Mouse (Mus musculus) hindlimb bud, embryonic 11.5 days (tissue): ENCODE measurements around the gene Xrcc6.
A peak's percentile ranks its signal among the peaks of the same experiment; 100 is the strongest.

Experiments used
- DNase-seq: peaks from one replicate; pipeline ENCODE4 v3.0.0-alpha.2; 2012; ENCODE audit warnings: low read depth, low spot score; ENCODE audit errors: extremely low spot score

Gene Xrcc6

DNA sequence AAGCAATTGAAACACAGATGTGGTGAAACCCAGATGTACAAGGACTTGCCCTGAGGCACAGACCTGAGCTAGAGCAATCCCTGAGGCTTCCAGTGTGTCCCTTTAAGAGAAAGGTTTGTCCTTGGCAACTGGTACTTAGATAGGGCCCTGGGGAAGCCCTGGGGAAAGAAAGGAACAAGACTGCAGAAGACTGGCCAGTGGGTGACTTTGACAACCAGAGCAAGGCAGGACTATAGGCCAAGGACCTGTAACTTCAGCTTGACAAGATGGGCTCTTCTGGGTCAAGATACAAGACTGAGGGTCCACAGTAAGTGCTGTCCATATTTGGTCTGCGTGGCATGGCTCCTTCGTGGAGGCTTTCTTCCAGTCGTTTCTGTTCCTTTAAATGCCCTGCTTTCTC, at the start of gene Xrcc6:
Gene Xrcc6, plus strand, starts transcription at position 190 of the 400 bp plus-strand sequence.
- DNase-seq = no peak

DNA sequence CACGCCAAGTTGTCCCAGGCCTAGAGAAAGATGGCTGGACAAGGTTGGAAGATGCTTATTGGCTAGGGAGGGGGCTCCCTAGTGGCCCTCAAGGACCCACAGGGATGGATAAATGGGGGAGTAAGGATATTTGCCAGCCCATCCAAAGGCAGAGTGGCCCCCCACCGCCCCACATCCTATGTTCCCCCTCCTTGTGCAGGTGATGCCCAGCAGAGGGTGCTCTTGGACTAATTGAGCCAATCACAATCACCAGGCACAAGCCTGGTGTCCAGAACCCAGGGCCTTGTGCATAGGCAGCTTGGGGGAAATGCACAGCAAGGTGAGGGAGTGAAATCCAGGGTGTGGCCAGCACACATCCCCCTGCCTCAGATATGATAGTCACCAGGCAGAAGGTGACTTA, 49.4 kb upstream of the Xrcc6 start:
- no peak for DNase-seq

DNA sequence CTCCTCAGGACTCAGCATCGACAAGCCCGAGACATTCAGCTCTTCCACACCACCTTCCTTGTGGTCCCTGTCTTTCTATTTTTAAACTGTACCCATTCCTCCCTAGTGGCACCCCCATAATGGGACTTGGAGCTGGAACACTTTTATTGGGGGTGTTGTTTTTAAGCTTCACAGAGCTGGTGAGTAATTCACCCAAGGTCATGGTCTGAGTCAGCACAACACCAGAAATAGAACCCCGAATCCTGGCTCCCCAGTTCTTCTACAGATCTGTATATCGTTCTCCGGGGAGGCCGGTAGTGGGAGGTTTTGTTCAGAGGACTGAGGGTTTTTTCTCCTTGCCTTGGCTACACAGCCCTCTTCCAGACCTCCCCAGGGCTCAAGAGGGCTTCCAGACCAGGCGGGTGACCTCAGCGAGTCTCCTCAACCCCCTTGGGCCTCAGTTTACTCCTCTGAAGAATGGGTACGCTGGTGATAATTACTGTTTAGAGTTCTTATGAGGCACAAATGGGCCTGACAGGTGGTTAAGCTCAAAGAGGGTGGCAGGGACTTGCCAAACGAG, 48.4 kb upstream of the Xrcc6 start:
- no peak for DNase-seq

DNA sequence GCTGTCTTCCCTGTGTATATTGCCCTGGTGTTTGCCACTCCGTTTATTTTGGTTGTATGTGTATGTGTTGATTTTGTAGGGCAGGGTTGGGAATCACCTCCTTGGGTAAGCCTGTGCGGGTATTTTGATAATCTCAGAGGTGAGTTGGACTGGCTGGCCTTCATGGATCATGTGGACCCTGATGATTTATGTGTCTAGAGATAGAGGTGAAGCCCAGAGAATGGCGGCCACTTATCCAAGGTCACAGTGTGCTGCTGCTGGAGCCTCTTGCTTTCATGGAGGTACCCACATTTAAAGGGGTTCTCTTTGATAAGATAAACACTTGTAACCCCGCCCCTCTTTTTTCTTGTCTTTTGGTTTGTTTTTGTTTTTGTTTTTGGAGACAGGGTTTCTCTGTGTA, 47.9 kb upstream of the Xrcc6 start:
- no peak for DNase-seq

DNA sequence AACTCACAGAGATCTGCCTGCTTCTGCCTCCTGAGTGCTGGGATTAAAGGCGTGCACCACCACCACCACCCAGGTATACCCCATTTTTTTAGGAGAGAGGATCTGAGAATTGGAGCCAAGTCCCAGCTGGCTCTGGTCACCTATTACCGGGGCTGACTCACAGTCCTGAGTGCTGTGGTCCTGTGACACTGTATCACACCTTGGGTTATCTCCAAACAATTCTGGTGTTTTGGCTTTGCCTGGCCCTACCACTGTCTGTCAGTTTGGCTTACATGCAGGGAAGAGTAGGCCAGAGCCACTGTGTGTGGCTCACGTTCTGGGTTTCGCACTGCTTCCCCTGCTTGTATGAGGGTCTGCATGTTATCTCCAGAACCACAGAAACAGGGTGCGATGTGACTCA, 47.4 kb upstream of the Xrcc6 start:
- no peak for DNase-seq

DNA sequence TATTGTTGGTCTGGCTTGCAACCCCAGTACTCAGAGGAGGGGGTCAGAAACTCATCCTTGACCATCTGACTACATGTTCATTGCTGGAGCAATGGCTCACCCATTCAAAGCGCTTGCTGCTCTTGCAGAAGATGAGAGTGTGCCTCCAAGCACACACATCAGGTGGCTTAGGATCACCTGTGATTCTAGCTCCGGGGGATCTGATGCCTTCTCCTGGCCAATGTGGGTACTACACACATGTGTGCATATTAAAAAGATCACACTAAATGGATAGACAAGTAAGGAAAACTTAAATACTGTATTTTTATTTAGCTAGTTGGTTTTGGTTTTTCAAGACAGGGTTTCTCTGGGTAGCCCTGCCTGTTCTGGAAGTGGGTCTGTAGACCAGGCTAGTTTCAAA, 46.6 kb upstream of the Xrcc6 start:
- DNase-seq = no peak

DNA sequence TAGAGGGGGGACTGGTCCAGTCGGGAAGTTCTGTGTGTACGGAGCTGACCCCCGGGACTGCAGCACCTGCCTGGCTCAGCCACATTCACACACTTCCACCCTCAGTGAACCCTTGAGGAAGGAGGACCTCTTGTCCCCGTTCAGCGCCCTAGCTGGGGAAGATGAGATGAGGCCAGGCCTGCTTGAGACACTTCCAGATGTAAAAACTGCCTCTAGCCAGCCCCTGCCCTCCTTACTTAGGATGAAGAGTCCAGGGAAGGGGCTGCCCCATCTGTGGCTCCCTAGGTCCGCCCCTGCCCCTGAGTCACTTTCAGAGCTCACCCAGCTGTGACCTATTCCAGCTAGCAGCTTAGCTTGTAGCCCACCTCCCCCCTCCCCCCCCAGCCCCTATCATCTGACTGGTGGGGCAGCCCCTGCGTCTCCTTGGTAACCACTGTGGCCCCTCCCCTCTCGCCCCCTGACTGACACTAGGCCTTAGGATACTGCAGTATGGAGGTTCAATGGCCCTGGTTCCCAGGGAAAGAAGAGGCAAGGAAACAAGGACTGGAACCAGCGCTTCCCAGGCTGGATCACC, 44.4 kb upstream of the Xrcc6 start:
- DNase-seq = no peak

DNA sequence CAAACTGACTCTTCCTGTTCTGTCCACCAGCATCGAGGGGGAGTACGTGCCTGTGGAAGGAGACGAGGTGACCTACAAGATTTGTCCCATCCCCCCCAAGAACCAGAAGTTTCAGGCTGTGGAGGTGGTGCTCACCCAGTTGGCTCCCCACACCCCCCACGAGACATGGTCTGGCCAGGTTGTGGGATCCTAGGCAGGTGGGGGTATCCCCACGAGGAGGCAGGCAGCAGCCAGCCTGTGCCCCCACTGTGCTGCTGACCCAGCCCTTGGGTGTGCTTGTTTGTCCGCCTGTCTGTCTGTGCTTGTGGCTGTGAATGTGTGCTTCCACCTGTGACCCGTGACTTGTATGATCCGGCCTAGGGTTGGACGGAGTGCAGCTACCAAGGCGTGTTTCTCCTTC, 38.6 kb upstream of the Xrcc6 start:
- no peak for DNase-seq

DNA sequence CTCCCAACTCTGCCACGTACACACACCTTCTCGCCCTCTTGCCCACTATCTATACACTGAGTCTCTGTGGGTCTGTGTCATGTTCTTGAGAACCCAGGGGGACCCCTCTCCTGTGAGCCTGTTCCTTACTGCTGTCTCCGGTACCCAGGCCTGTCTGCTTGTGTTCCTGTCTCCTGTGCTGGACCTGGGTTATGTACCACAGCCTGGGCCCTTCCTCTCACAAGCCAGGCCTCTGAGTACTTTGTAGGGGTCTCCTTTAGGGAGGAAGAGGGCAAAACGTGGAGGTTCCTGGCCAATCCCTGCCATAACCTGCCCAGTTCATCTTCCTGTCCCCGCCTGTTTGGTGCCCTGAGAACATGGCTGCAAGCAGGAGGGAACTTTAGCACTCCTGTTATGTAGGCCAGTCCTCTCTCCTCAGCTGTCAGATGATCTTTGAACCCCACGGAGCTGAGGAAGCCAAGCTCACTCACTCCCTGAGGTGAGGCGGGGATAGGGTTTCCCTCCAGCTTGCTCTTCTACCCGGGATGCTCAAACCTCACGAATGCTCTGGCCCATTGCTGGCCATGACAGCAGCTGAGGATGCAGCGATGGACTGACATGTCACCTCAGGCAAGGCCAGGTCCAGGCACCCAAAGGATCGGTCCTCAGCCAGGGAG, 38.0 kb upstream of the Xrcc6 start:
- DNase-seq = no peak

DNA sequence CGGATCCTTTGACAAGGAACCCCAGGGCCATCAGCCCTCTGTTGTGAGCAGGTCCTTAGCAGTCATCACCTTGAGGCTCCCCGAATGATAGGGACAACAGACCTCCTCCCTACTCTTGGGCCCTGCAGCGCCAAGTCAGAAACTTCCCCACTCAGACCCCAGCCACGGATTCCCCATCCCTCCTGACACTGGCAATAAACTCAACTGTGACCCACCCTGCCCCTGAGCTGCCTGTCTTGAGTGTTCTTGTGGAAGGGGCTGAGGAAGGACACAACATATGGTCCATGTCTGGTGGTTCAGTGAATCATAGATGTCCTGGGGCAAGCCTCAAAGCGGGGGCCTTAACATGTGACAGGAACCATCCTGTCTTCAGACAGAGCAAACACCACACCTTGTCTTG, 36.9 kb upstream of the Xrcc6 start:
- no peak for DNase-seq

DNA sequence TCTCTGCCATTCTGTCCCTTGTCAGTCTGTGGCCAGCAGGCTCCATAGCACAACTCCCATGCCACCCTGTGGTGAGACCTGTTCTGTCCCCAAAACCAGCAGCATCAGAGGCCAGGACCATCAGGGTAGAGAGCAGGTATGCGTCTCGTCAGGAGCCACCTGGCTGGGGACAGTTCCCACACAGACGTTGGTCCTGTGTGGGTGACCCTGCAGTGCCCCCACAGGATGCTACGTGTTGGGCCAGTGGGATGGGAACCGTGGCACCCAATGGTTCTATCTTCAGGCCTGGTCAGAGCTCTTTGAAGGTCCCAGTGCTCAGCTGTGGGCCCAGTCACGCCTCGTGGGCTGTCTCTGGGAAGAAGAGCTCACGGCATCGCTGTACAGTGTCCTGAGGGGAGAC, 36.5 kb upstream of the Xrcc6 start:
- no peak for DNase-seq

DNA sequence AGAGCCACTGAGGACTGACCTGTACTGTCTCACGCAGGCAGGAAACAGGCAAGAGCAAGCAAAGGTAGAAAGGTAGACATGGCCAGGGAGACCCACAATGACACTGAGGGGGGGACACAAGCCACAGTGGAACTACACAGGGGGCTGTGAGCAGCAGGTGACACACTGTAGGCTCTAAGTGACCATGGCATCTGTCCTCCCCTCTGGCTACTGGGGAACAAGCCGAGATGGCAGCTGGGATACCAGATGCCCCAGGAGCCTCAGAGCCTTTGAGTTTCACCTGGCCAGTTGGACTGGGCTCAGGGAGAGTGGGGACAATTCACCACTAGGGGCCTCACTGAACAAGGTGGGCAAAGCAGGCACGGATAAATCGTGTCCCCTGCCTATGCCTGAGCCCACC, 35.3 kb upstream of the Xrcc6 start:
- DNase-seq = no peak

DNA sequence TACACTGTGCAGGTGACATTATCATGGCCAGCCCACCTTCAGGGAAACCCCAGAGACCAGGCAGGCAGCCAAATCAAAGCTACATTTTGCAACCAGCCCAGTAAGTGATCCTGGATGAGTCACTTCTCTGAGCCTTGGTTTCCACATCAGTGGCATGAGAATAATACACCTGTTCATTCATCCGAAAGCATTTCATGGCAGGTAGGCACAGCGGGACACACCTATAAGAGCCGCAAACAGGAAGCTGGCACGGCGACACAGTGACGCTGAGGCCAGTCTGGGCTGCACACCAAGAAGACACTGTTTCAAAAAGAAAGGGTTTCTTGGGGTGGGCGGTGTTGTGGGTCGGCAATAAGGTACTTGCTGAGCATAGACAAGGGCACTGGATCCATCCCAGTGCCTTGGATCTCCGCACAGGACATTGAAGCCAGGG, 33.5 kb upstream of the Xrcc6 start:
- DNase-seq = no peak

DNA sequence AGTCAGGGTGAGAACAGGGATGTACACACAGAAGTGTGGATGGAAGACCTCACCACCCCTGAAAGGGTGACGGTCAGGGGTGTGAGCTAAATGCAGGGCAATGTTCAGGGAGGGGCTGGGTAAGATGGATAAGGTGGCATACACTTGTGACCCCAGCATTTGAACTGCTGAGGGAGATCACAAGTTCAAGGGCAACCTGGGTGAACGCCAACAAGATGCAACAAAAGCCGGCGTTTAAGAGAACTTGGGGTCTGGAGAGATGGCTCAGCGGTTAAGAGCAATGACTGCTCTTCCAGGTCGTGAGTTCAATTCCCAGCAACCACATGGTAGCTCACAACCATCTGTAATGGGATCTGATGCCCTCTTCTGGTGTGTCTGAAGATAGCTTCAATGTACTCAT, 32.9 kb upstream of the Xrcc6 start:
- no peak for DNase-seq

DNA sequence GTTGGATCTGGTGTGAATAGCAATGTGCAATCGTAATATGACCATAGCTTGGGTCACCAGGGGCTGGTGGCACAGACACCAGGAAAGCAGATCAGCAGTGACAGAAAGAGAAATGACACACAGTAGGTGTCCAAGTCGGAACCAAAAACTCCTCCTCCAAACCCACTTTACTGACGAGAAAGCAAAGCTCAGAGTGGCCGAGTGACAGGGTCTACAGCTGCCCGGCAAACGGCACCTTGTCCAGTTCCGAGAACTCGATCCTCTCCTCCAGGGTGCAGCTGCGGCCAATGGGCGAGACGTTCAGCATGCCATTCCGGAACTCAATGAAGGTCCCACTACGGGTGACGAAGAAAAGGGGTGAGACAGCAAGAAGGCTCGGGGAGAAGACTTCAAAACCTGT, 32.2 kb upstream of the Xrcc6 start:
- DNase-seq = no peak

DNA sequence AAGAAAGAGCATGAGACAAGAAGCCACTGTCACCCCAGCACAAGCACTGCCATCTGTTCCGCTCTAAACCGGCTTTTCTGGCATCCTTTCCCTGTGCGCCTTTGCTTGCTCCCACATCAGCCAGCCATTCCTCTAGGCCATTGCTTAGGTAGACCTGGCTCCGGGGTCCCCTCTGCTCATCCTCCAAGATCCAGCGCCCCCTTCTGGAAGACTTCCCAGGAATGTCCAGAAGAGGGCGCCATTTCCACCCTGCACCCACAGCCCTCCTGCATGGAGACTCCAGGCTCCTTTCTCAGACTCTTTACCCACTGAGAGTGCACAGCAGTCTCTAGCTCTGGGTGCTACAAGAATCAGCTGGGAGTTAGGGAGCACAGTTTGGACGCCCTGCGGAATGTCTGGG, 31.2 kb upstream of the Xrcc6 start:
- DNase-seq = no peak

DNA sequence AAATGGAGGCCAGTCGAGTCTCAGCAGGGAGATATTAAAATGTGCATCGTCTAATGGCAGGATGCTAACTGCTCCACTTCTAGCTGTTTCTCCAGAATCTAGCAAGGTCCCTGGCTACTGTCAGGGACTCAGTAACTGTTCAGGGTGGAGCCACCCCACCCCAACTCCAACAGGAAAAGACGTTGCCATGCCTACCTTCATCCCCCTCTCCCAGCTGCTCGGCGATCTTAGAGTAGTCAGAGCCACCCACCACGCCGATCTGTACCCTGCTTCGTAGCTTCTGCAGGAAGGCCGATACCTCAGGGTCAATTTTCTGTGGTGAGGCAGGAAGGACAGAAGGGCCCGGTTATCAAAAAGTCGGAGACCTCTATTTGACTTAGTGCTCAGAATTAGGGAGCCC, 30.0 kb upstream of the Xrcc6 start:
- no peak for DNase-seq

DNA sequence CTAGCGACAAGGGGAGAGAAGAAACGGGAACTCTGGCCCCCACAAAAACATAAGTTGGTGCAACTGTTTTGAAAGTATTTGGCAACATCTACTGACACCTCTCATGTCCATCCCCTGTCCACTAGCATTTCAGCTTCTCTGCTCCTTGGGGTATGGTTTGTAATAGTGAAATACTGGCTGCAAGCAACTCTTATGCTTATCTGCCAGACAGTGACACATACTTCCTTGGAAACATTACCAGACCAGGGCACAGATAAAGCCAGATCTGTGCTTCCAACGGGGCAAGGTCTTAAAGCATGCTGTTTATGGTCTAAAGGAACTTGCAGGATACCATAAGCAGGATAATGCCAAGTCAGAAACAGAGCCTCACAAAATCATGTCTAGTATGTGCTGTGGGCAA, 28.7 kb upstream of the Xrcc6 start:
- no peak for DNase-seq

DNA sequence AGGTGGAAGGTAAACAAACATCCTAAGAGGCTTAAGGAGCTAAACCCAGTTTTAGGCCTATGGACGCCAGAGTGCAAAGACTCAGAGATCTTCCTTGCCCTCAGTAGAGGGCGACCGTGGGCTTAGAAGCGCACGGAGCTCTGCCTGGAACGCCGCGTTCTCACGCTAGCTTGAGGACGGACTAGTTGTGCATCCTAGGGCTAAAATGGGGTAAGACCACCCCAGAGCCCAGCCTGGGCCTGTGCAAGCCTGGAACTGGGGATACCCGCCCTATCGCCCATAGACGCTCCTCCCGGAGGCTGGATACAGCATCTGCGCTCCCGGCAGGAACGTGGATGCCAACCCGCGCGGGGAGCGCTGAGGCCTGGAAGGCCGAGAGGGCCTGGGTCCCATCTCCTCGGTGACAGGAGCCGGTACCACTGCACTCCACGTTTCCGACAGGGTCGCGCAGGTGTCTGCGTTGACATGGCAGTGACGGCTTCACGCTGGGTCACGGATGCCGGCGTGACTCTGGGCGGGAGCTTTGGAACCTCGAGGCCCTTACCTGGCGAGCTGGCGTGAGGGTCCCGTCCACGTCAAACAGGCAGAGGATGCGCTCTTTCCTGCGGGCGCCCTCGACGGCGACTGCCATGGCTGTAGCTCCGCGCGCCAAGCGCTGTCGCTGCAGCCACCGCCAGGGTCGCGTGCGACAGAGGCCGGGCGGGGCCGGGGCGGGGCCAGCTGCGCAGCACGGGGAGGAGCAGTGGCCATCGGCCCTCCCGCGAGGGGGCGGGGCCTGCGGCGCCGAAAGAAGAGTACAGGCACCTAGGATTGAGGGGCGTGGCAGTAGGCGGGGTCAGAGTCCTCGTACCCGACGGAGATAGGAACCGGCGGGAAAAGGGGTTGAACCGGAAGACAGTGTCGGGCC, 27.2 kb upstream of the Xrcc6 start, which contains the start of gene Pmm1:
Gene Pmm1, minus strand, starts transcription at position 760 of the 907 bp plus-strand sequence.
- peak; percentile 77 for DNase-seq

DNA sequence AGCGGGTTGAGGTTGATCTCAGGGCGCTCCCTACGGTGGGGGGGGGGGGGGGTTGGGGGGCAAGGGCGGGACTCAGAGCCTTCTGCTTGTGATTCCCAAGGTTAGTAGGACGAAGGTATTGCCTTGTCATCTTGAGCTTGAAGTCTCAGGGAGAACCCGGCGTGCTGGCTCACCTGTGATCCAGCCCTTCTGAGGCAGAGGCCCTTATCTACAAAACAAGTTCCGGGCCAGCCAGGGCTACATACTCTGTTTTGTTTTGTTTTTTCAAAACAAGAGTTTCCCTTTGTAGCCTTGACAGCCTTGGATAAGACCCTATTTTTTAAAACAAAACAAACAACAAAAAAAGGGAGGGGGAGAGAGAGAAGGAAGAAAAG, 26.6 kb upstream of the Xrcc6 start:
- DNase-seq = no peak

DNA sequence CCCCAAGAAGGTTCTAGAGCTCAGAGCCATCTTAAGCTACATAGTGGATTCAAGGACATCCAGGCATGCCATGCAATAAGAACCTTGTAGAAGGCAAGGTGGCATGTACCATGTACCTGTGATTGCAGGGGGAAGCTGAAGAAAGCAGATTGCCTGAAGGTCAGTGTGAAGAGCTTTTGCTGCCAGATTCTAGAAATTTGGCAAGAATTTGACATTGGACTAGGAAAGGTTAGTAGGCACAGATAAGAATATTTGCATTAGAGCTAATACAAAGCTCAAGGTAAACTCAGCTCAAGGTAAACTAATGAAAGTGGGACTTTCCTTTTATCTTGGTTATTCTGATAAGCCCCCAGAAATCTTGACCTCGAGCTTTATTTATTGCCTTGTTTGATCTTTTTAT, 23.4 kb upstream of the Xrcc6 start:
- DNase-seq = no peak
